Mouse (Mus musculus): ENCODE data around the gene Mylpf. TPM values are rescaled to one million over a fixed set of nuclear protein-coding genes. Genes with fewer than 3 reads are reported as not detected.
"Not testable (repeated sequence)": the region's sequence is repeated elsewhere in the genome, so short reads cannot be mapped to it uniquely, and the experiment has no call there.

Mylpf gene
- total RNA-seq (2021), result 1 to 10 TPM; 1.0 to 1.5 TPM
- long read RNA-seq, experiment 1, result 0 reads
- long read RNA-seq, experiment 2, partial matches to known transcripts, result 0 of 2 reads
- long read RNA-seq, experiment 2, other reads (novel, unspliced or antisense), result 2 of 2 reads

GRCm38 (mm10) chr7:127208553-127209438, at the start of gene Mylpf:
Gene Mylpf, plus strand, starts transcription at chr7:127208890.
- DNase-seq (ENCODE audit: low spot score in 2 of 2), result peak; percentile 86 to 98

GRCm38 (mm10) chr7:127162546-127162945, 46.1 kb upstream of the Mylpf start:
- no peak for DNase-seq (ENCODE audit: low spot score in 2 of 2)

GRCm38 (mm10) chr7:127164002-127164401, 44.7 kb upstream of the Mylpf start:
- no peak for DNase-seq (ENCODE audit: low spot score in 2 of 2)

DNA sequence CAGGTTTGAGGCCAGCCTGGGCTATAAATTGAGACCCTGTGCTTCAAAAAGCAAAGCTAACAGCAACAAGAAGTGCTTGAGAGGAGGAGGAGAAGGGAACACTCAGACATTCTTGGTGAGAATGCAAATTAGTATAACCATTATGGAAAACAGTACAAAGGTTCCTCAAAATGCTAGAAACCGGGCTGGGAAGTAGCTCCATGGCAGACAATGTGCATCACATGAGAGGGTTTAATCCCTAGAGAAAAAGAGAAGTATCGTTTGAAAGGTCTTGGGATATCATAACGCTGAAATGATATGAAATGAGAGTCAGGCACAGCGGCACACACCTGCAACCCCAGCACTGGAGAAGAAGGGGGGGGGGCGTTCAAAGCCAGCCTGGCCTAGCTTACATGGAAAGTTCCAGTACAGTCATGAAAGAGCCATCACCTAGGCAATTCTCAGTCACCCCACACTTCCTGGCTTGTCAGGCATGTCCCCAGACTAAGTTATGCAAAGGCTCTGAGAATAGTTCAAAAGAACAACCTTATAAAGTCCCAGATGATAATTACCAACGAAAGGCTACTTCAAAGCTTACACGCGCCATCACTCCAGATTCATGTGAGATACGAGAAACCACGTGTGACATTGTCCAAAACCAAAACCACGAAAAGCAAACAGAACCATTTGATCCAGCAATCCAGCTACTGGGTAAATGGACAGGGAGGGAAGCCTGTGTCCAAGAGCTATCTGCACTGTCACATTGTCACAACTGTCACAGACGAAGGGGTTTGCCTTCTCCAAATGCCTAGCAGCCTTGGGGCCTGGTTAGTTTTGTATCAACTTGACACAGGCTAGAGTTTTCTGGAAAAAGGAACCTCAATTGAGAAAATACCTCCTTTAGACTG, 42.8 kb upstream of the Mylpf start:
- DNase-seq (ENCODE audit: low spot score in 2 of 2), result no peak

DNA sequence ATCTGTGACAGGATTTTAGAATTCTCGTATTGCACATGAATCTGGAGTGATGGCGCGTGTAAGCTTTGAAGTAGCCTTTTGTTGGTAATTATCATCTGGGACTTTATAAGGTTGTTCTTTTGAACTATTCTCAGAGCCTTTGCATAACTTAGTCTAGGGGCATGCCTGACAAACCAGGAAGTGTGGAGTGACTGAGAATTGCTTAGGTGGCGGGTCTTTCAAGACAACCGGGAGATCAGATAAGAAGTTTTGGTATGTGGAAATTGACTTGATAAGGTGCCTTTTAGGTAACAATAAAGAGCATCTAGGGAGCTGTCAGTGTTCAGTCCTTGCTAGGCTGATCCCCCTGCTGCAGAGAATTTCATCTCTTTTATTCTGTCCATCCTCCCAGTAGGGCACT, 42.2 kb upstream of the Mylpf start:
- DNase-seq (ENCODE audit: low spot score in 2 of 2), result no peak

- no peak for DNase-seq (ENCODE audit: low spot score in 2 of 2)
Measured at GRCm38 (mm10) chr7:127176937-127177336, 31.8 kb upstream of the Mylpf start.

GRCm38 (mm10) chr7:127180783-127181182, 27.9 kb upstream of the Mylpf start:
- no peak for DNase-seq (ENCODE audit: low spot score in 2 of 2)

GRCm38 (mm10) chr7:127181724-127182123, 27.0 kb upstream of the Mylpf start:
- DNase-seq (ENCODE audit: low spot score in 2 of 2), result not testable (repeated sequence)

DNA sequence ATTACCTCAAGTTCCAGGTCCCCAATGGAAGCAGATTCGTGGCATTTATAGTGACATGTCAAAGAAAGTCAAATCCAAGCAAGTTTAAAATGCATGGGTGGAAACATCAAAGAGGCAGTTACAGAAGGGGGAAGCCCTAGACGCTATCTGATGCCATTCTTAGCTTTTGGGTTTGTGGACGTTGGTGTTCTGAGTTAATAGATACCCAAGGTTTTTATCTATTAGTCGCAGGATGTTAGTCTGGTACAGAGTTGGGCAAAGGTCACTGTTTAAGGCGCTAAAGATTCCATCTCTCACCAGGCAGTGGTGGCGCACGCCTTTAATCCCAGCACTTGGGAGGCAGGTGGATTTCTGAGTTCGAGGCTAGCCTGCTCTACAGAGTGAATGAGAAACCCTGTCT, 25.3 kb upstream of the Mylpf start:
- DNase-seq (ENCODE audit: low spot score in 2 of 2), result no peak

GRCm38 (mm10) chr7:127183828-127184227, 24.9 kb upstream of the Mylpf start:
- DNase-seq (ENCODE audit: low spot score in 2 of 2), result no peak

DNA sequence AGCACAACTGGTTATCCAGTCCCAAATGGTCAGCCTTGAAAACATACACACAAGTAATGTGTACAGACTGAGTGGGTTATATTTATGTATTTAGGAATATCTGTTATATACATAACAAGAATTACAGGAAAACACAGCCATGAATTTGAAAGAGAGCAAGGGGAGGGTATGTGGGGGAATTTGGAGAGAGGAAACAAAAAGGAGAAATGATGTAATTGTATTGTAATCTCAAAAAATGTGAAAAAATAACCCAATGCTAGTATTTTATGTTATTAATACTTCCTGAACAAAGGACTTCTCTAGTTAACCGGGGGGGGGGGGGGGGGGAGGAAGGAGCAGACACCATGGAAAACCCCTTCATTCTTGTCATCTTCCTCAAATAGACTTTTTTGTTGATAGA, 24.0 kb upstream of the Mylpf start:
- DNase-seq (ENCODE audit: low spot score in 2 of 2), result no peak

GRCm38 (mm10) chr7:127185601-127186000, 23.1 kb upstream of the Mylpf start:
- DNase-seq (ENCODE audit: low spot score in 2 of 2), result no peak

DNA sequence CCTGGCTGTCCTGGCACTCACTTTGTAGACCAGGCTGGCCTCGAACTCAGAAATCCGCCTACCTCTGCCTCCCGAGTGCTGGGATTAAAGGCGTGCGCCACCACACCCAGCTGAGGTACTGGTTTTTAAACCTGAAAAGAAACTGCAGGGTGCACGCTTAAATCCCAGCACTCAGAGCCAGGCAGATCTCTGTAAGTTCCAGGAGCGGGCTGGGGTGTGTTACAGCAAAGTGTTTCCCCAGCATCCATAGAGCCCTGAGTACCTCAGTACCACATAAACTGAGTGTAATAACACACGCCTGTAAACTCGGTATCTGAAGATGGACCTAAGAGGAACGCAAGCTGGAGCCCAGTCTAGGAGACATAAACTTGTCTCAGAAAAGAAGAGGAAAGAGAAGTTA, 21.3 kb upstream of the Mylpf start:
- no peak for DNase-seq (ENCODE audit: low spot score in 2 of 2)

DNA sequence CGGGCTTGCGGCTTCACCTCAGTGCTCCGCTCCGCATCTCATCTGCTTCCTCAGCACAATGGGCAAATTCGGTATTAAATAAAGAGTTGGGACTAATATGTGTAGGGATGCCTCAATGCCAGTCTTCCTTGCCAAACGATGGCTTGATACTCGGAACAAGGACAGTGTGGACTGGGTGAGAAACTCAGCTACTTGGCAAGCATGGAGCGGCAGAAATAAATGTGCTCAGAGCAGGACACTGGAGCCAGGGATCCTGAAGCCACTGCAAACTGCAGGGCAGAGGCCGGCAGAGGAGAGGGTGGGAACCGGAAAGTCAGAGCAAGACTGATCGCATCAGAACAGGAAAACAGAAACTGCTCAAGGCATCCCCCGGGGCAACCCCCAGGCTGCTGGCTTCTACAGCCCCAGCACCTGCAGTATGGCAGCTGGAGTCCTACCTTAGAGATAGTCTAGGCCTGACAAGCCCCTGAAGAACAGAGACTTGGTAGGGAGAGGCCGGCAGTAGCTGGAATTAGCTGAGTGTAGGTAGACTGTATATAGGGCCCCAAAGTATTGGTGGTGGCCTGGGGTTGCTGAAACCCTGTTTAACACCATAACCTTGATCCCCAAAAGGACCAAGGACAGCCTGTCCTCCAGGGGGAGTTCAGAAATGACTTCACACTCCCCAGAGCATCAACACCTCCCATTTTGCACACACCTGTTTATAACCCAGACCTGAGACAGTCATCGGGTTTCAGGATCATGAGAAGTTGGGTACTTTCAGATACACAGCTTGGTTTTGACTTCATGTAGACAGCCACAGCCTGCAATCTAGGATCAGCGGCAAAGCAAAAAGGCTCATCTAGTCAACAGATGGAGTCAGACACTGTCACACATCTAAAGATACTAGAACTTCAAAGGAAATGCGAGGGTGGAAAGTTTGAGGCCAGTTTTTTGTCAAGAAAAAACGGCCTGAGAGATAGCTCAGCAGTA, 20.1 kb upstream of the Mylpf start:
- DNase-seq (ENCODE audit: low spot score in 2 of 2), result no peak

DNA sequence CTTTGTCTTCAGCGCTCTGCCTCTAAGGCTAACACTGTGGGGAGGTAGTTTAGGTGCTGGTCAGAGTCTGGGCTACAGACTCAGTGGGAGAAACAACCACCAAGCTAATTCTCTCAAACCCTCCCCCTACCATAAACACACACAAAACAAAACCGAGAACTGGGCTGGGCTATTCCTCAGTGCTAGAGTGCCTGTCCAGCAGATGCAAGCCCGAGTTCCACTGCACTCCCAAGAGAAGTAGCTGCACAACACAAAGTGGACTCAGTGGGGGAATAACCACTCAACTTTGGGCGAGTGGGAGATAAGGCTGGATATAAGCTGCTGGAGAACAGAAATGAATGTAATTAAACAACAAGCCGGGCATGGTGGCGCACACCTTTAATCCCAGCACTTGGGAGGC, 18.0 kb upstream of the Mylpf start:
- no peak for DNase-seq (ENCODE audit: low spot score in 2 of 2)

GRCm38 (mm10) chr7:127192989-127193388, 15.7 kb upstream of the Mylpf start:
- DNase-seq (ENCODE audit: low spot score in 2 of 2), result no peak

DNA sequence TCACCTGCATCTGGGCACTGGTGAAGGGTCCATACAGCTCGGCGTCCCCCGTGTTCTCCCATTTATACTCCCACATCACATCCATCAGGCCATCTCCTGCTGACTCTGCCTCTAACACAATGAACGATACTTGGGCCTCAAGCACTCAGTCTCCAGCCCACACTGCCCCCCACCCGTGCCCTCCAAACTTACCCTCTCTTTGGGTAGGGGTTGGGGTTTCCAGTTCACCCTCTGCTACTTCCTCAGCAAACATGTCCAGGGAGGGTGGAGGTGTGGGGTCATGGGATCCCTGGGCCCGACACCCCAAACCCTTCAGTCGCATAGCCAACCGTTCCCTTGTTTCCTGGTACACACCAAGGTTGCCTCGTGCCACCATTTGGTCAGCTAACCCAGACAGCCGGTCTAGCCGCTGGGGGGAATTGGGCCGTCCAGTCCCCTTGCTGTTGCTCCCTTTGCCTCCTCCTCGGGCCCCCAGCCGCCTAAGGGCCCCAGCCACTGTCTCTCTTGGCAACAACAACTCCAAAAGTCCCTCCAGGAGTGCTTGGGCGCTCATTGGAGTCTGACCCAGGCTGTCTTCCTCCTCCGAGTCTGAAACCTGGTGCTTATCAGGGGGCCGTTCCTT, 14.6 kb upstream of the Mylpf start:
- DNase-seq (ENCODE audit: low spot score in 2 of 2), result no peak

GRCm38 (mm10) chr7:127194633-127195029, 14.1 kb upstream of the Mylpf start:
- no peak for DNase-seq (ENCODE audit: low spot score in 2 of 2)

DNA sequence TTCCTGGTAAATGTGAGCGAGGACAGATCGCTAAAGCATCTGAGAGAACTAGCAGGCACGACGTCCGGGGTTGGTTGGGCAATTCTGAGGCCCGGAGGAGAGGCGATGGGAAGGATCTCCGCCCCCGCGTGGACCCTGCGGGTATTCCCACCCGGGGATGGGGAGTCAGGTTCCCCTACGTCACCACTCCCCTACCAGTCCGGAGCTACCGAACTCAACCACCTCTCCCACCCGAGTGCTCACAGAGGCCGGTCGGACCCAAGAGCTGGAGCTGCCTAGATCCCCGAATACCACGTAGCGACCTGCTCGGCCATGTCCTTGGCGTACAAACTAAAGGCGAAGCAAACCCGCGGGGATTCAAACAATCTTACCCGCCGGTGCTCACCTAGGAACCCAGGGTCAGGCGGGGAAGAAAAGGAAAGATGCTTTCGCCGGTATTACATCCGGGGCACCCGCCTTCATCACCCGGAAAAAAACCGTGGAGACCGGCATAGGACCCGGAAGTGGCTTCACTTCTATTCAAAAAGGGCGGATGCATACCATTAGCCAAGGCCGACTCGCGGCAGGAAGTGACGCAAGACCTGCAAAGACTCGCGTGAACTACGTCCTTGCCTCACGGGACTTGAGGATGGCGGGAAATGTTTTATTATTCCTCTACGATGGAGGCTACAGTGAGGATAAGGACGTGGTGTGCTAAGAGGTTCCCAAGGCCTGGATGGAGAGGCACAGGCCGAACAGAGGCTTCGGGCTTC, 13.0 kb upstream of the Mylpf start, which contains the start of gene Cd2bp2:
Cd2bp2 (minus strand) TSS at position 507 of the 752 bp plus-strand sequence.
- DNase-seq (ENCODE audit: low spot score in 2 of 2), result peak; percentile 95 to 98
